Mouse (Mus musculus) forebrain, postnatal 0 days (tissue): ENCODE measurements around the gene Olfr716. TPM values are rescaled to one million over a fixed set of nuclear protein-coding genes. Genes with fewer than 3 reads are reported as not detected.
"Not testable (repeated sequence)": the region's sequence is repeated elsewhere in the genome, so short reads cannot be mapped to it uniquely, and the experiment has no call there.

ENCODE experiments used
- ATAC-seq: fragments of 200-750 bp; cut with Nextera tagmentation; 2 replicates; pipeline ENCODE4 v1.8.0; 2017; ENCODE audit warnings: mild to moderate bottlenecking, moderate library complexity
- DNase-seq: peaks from one replicate; pipeline ENCODE4 v3.0.0-alpha.2; 2015
- H3K27ac ChIP-seq: fragments of 300-500 bp; sonication (generic); 2 replicates; pipeline ENCODE4 v1.5.1; 2014; ENCODE audit warnings: low read depth, mild to moderate bottlenecking, antibody characterized with exemption, low read length, moderate library complexity, mixed read lengths
- H3K27me3 ChIP-seq: fragments of 300-500 bp; sonication (generic); 2 replicates; pipeline ENCODE4 v1.6.1; 2014; ENCODE audit warnings: mild to moderate bottlenecking, low read length, mixed read lengths; ENCODE audit not compliant: insufficient read depth
- H3K36me3 ChIP-seq: fragments of 300-500 bp; sonication (generic); 2 replicates; pipeline ENCODE4 v1.6.1; 2014; ENCODE audit warnings: mild to moderate bottlenecking, moderate library complexity; ENCODE audit not compliant: insufficient read depth
- H3K4me1 ChIP-seq: fragments of 300-500 bp; sonication (generic); 2 replicates; pipeline ENCODE4 v1.6.1; 2014; ENCODE audit warnings: antibody characterized with exemption; ENCODE audit not compliant: insufficient read depth
- H3K4me2 ChIP-seq: fragments of 300-500 bp; sonication (generic); 2 replicates; pipeline ENCODE4 v1.6.1; 2014; ENCODE audit warnings: low read depth, mild to moderate bottlenecking, moderate library complexity
- H3K4me3 ChIP-seq: fragments of 300-500 bp; sonication (generic); 2 replicates; pipeline ENCODE4 v1.5.1; 2014; ENCODE audit warnings: low read depth, low read length, mixed read lengths
- H3K9ac ChIP-seq: fragments of 300-500 bp; sonication (generic); 2 replicates; pipeline ENCODE4 v1.6.1; 2014; ENCODE audit warnings: mild to moderate bottlenecking
- H3K9me3 ChIP-seq: fragments of 300-500 bp; sonication (generic); 2 replicates; pipeline ENCODE4 v1.6.1; 2016; ENCODE audit warnings: low read length
- CTCF ChIP-seq: sonication (generic); IDR thresholded peaks from 2 replicates; pipeline ENCODE4 v1.5.1; 2016; ENCODE audit warnings: antibody characterized with exemption, control low read depth, low read depth
- WGBS: fragments of 180-500 bp; shearing (Covaris S2); extraction: QIAGEN DNeasy Blood & Tissue Kit; methylation state at CpG from one replicate; pipeline ENCODE4 v1.1.7; 2014; 5-methylcytosine and 5-hydroxymethylcytosine counted together
- polyA plus RNA-seq: library from polyadenylated mRNA; unstranded; fragments of >200 nt; fragmentation: Nextera tagmentation; extraction: Ambion mirVana; gene quantifications from 2 replicates; pipeline ENCODE4 v1.2.1, GENCODE M21; 2015
- total RNA-seq: library from RNA; depleted of rRNA; stranded (reverse); fragments of >200 nt; gene quantifications from 2 replicates; pipeline ENCODE4 v1.2.3, GENCODE M21; 2014; rRNA removed

The Olfr716 gene
- total RNA-seq (not detected in 2 replicates), polyA plus RNA-seq (not detected in 2 replicates)

DNA sequence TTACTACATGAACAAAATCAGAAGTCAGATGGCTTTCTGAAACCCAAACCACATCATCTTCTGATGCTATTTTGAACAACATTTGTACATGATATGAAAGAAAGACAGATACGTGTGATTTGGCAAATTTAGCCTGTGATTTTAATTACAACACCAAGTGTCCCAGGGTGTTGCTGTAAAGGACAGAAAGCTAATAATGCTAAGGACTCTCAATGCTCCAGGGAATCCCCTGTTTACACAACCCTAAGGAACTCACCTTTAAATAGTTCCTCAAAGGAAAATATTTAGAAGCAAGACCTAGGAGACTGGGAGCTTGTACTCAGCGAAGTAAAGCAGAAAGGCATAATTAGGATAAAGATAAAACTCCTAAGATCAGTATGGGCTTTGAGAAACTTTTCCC lies at the start of gene Olfr716:
Gene Olfr716 (plus strand): TSS at position 301 of the 400 bp plus-strand sequence.
- not testable (repeated sequence) for H3K4me2 ChIP-seq

DNA sequence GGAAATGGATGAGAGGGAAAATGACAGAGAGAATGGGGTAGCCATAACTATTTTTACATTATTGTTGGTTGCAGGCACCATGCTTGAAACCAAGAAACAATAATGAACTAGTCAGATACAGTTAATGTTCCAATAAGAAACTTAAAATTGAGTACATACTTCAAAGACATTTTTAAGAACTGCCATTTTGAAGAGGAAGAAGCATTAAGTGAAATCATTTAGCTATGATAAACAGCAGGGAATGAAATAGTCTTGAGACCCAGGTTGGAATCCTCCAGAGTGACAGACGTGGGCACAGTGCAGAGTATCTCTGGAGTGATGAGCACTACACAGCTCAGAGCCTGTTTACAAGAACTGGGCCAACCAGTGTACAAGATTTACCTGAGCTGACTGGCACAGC lies 45.2 kb upstream of the Olfr716 start, which contains the start of gene Olfr17:
Gene Olfr17 (plus strand): TSS at position 301 of the 400 bp plus-strand sequence.
- H3K27me3 ChIP-seq: no peaks in the 10 kb centered on the region
- H3K4me1 ChIP-seq: no peaks in the 10 kb centered on the region
- H3K4me3 ChIP-seq: no peak within 1 kb of the TSS
- no peak within 1 kb of the TSS for H3K27ac ChIP-seq
- 61% methylated on average over 1 of the region's 1 CpGs for WGBS
- H3K4me2 ChIP-seq: no peak within 1 kb of the TSS
- no peak for TF ChIP-seq CTCF
- DNase-seq (no peak), ATAC-seq (no peak)
- no peak within 1 kb of the TSS for H3K9ac ChIP-seq
- no peaks in the 10 kb centered on the region for H3K9me3 ChIP-seq
- H3K36me3 ChIP-seq: no peaks in the 10 kb centered on the region

More for the DNA sequence above, at the start of gene Olfr716:
- not testable (repeated sequence) for ATAC-seq, H3K36me3 ChIP-seq, H3K4me3 ChIP-seq, DNase-seq, H3K27ac ChIP-seq, H3K4me1 ChIP-seq, H3K27me3 ChIP-seq, H3K9me3 ChIP-seq, H3K9ac ChIP-seq
- 78% methylated on average over 2 of the region's 2 CpGs for WGBS

DNA sequence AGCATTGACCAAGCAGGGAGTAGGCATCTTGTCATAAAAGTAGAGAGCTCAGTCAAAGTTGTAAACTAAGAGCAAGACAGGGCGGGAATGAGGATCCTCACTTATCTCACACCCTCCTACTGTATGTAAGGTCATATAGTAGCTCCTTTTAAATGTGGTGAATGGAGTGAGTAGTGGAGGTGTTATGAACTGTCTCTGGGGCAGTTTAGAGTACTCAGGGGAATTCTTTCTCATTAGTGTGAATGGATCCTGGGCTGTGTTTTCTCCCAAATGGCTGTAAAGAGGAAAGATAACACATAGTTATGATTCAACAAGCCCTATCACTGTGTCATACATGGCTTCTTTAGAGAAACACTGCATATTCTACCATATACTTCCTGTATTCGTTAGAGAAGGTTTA lies 27.9 kb upstream of the Olfr716 start, which contains the start of gene Olfr715b:
Gene Olfr715b (minus strand): TSS at position 101 of the 400 bp plus-strand sequence.
- not testable (repeated sequence) for H3K27ac ChIP-seq, H3K36me3 ChIP-seq, H3K9ac ChIP-seq, DNase-seq, ATAC-seq, H3K4me1 ChIP-seq, H3K4me3 ChIP-seq, H3K4me2 ChIP-seq, H3K9me3 ChIP-seq, H3K27me3 ChIP-seq
- 83% methylated on average over 1 of the region's 2 CpGs for WGBS

DNA sequence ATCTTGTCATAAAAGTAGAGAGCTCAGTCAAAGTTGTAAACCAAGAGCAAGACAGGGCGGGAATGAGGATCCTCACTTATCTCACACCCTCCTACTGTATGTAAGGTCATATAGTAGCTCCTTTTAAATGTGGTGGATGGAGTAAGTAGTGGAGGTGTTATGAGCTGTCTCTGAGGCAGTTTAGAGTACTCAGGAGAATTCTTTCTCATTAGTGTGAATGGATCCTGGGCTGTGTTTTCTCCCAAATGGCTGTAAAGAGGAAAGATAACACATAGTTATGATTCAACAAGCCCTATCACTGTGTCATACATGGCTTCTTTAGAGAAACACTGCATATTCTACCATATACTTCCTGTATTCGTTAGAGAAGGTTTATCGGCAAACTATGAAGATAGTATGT lies 7.1 kb upstream of the Olfr716 start, which contains the start of gene Olfr715:
Gene Olfr715 (minus strand): TSS at position 101 of the 400 bp plus-strand sequence.
- not testable (repeated sequence) for H3K4me2 ChIP-seq, H3K9ac ChIP-seq, H3K4me3 ChIP-seq, H3K27me3 ChIP-seq, H3K9me3 ChIP-seq, H3K36me3 ChIP-seq, ATAC-seq, H3K27ac ChIP-seq, H3K4me1 ChIP-seq, DNase-seq
- 93% methylated on average over 2 of the region's 3 CpGs for WGBS

DNA sequence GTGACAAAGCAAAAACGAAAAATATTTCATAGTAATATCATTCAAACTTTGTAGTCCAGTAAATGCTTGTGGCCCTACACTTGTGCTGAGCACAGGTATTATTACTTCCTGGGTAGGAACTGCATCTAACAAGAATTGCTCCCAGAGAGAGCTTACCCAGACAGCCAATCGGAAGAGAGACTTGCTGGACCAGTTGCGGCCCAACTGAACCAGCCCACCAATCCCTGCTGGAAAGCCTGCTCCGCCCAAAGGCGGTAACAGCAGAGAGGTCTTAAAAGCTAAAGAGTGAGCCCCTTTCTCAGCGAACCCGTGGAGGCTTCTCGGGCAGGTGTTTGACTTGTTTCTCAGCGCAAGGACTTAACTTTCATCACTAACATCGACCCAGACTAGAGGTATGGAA lies 28.6 kb downstream of the Olfr716 start, which contains the start of gene Nlrp14:
Gene Nlrp14 (plus strand): TSS at position 301 of the 400 bp plus-strand sequence.
- Histone ChIP-seq H3K9ac (no peak within 1 kb of the TSS), H3K27ac (no peak within 1 kb of the TSS), H3K9me3 (no peaks in the 10 kb centered on the region), H3K4me3 (no peak within 1 kb of the TSS), H3K4me1 (no peaks in the 10 kb centered on the region), H3K4me2 (no peak within 1 kb of the TSS), H3K27me3 (no peaks in the 10 kb centered on the region), H3K36me3 (no peaks in the 10 kb centered on the region)
- TF ChIP-seq CTCF: no peak
- no peak for ATAC-seq
- WGBS: 89% methylated on average over 10 of the region's 10 CpGs
- no peak for DNase-seq

DNA sequence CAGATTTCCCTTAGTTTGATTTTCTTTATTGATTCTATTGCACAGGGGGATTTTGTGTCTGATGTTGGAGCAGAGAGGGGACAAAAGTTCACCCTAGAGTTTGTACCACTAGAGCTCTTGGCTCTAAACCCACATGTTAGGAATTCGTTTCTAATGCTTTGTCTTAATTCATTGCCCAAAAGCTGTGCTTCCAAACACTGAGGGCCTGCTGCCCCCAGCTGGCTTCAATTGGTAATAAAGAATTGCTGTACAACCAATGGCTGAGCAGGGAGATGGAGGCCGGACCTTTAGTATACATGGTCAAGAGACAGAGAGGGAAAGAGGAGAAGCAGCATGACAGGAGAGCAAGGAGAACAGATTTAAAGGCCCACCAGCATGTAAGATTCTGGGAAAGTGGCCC lies 42.3 kb downstream of the Olfr716 start:
- no peak for TF ChIP-seq CTCF
- H3K27me3 ChIP-seq: no peaks in the 10 kb centered on the region
- H3K27ac ChIP-seq: no peak overlapping the region
- no peaks in the 10 kb centered on the region for H3K9me3 ChIP-seq
- no peaks in the 10 kb centered on the region for H3K4me1 ChIP-seq
- no peak for ATAC-seq
- no peak for DNase-seq
- no peak overlapping the region for H3K4me3 ChIP-seq
- no peaks in the 10 kb centered on the region for H3K36me3 ChIP-seq
- no peak overlapping the region for H3K4me2 ChIP-seq
- H3K9ac ChIP-seq: no peak overlapping the region
- 42% methylated on average over 2 of the region's 2 CpGs for WGBS

Other genes starting within 250 kb of the Olfr716 start
- not detected in 2 replicates for gene Olfr707, start 237.1 kb upstream of the Olfr716 start, total RNA-seq
- not detected in 2 replicates for gene Olfr707, start 237.1 kb upstream of the Olfr716 start, polyA plus RNA-seq
- not detected in 2 replicates for gene Olfr1532-ps1, start 230.3 kb upstream of the Olfr716 start, total RNA-seq
- gene Olfr1532-ps1, start 230.3 kb upstream of the Olfr716 start, polyA plus RNA-seq: not detected in 2 replicates
- gene Olfr709-ps1, start 206.1 kb upstream of the Olfr716 start, total RNA-seq: not detected in 2 replicates
- not detected in 2 replicates for gene Olfr709-ps1, start 206.1 kb upstream of the Olfr716 start, polyA plus RNA-seq
- gene Olfr710, start 190.0 kb upstream of the Olfr716 start, total RNA-seq: not detected in 2 replicates
- gene Olfr710, start 190.0 kb upstream of the Olfr716 start, polyA plus RNA-seq: not detected in 2 replicates
- gene Olfr6, start 174.4 kb upstream of the Olfr716 start, total RNA-seq: not detected in 2 replicates
- gene Olfr6, start 174.4 kb upstream of the Olfr716 start, polyA plus RNA-seq: not detected in 2 replicates
- not detected in 2 replicates for gene Olfr711, start 162.9 kb upstream of the Olfr716 start, total RNA-seq
- not detected in 2 replicates for gene Olfr711, start 162.9 kb upstream of the Olfr716 start, polyA plus RNA-seq
- gene Olfr2, start 132.3 kb upstream of the Olfr716 start, total RNA-seq: not detected in 2 replicates
- not detected in 2 replicates for gene Olfr2, start 132.3 kb upstream of the Olfr716 start, polyA plus RNA-seq
- gene Olfr713, start 107.2 kb upstream of the Olfr716 start, total RNA-seq: not detected in 2 replicates
- not detected in 2 replicates for gene Olfr713, start 107.2 kb upstream of the Olfr716 start, polyA plus RNA-seq
- gene Olfr714, start 67.3 kb upstream of the Olfr716 start, total RNA-seq: not detected in 2 replicates
- not detected in 2 replicates for gene Olfr714, start 67.3 kb upstream of the Olfr716 start, polyA plus RNA-seq
- not detected in 2 replicates for gene Olfr17, start 45.1 kb upstream of the Olfr716 start, total RNA-seq
- gene Olfr17, start 45.1 kb upstream of the Olfr716 start, polyA plus RNA-seq: not detected in 2 replicates
- gene Olfr715b, start 28.0 kb upstream of the Olfr716 start, total RNA-seq: not detected in 2 replicates
- gene Olfr715b, start 28.0 kb upstream of the Olfr716 start, polyA plus RNA-seq: not detected in 2 replicates
- not detected in 2 replicates for gene Olfr715, start 7.2 kb upstream of the Olfr716 start, total RNA-seq
- not detected in 2 replicates for gene Olfr715, start 7.2 kb upstream of the Olfr716 start, polyA plus RNA-seq
- gene Nlrp14, start 28.7 kb downstream of the Olfr716 start, total RNA-seq: 0.05 TPM in 1 of 2 replicates, not detected in the other
- not detected in 2 replicates for gene Nlrp14, start 28.7 kb downstream of the Olfr716 start, polyA plus RNA-seq
- gene Rbmxl2, start 71.1 kb downstream of the Olfr716 start, total RNA-seq: not detected in 2 replicates
- not detected in 2 replicates for gene Rbmxl2, start 71.1 kb downstream of the Olfr716 start, polyA plus RNA-seq
- 17.2 and 23.9 TPM in 2 replicates for gene Syt9, start 232.4 kb downstream of the Olfr716 start, total RNA-seq
- gene Syt9, start 232.4 kb downstream of the Olfr716 start, polyA plus RNA-seq: 9.2 and 13.7 TPM in 2 replicates